Mouse (Mus musculus): ENCODE results near the gene Gm17482. TPM values are rescaled to one million over a fixed set of nuclear protein-coding genes. Genes with fewer than 3 reads are reported as not detected.

Gene Gm17482
- polyA plus RNA-seq, 1 experiment from 2014 or later: not detected

Other genes starting within 250 kb of the Gm17482 start
- gene Tamm41, start 189.5 kb upstream of the Gm17482 start, polyA plus RNA-seq (2016; fragmentation: Nextera tagmentation; extraction: Ambion mirVana): 57.9 and 58.8 TPM in 2 replicates
- 17.4 and 23.0 TPM in 2 replicates for gene Syn2, start 92.4 kb upstream of the Gm17482 start, polyA plus RNA-seq (2016; fragmentation: Nextera tagmentation; extraction: Ambion mirVana)
- 1.2 and 1.9 TPM in 2 replicates for gene Timp4, start 24.9 kb downstream of the Gm17482 start, polyA plus RNA-seq (2016; fragmentation: Nextera tagmentation; extraction: Ambion mirVana)
- gene Pparg, start 133.6 kb downstream of the Gm17482 start, polyA plus RNA-seq (2016; fragmentation: Nextera tagmentation; extraction: Ambion mirVana): 0.33 and 0.80 TPM in 2 replicates